Mouse (Mus musculus): ENCODE results near the gene P3h3.

DNA sequence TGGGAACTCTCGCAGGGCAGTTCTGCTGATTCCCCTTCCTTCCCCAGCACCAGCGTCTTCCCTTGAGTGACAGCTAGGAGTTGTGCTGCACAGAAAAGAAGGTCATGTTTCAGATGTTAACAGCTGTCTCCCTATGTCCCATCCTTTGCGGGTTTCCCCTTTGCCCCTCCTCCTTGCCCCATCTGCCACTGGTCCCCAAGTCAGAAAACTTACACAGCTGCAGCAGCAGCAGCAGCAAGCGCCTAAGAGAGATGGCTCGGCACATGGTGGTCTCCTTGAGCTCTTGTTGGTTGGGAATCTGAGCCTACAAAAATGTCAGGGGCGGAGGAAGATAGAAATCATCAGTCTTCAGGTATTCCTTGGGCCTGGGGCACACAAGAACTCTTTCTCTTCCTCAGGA is 21.8 kb upstream of the P3h3 start:
- TF ChIP-seq CTCF (IDR thresholded peaks at IDR 0.05; ENCODE audit: borderline replicate concordance, control insufficient read depth, extremely low read depth, insufficient read depth, low read length, poor library complexity) (no peak), POLR2A (IDR thresholded peaks at IDR 0.05; ENCODE audit: control insufficient read depth, extremely low read depth, insufficient read depth, low read length, poor library complexity) (0 out of 2 replicates have a peak, but pooled peaks have one; percentile 57)
